Comparison of ENCODE assay signal across 8 mouse cellular contexts in the genomic region with DNA sequence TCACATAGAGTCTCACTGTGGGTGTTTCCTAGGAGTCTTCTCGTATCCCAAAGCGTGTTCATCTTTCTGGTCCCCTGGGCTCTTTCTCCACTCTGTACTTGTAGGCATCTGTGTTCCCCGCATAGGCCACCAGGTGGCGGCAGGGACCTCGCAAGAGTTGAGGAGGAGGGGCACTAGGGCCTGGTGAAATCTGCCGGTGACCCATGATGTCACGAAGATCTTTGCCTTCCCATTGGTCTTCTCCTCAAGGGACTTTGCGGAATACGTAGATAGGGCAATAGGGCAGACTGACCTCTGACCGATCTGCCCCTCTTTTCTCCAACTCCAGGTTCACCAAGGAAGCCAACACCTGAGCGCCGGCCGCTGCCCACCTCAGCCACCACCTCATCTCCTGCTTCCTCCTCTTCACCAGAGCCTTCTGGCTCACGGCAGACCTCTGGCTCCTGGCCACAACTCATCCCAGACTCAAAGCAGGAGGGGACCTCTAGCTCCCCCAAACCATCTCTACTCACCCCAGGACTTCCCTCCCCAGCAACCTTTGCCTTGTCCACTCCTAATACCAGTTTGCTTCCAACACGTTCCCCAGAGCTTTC. TPM values are rescaled to one million over a fixed set of nuclear protein-coding genes. Genes with fewer than 3 reads are reported as not detected.
A peak's percentile ranks its signal among the peaks of the same experiment; 100 is the strongest.
DNase-seq lines count a peak whose midpoint lies in the region; ATAC-seq lines count a peak whose summit lies in the region.

No protein-coding gene starts in this region.

- peak overlapping the region; percentile 40 for H3K4me2 ChIP-seq in hindbrain, embryonic 12.5 days (replicated peaks)

- WGBS in hindbrain, embryonic 12.5 days, result 20% methylated on average over 15 of the region's 15 CpGs

- H3K9ac ChIP-seq in hindbrain, embryonic 12.5 days, result no peak overlapping the region

- peak overlapping the region; percentile 15; the same call in 1 of the 2 replicates for H3K4me3 ChIP-seq in hindbrain, embryonic 12.5 days

- ATAC-seq in hindbrain, embryonic 12.5 days (ENCODE audit: low FRiP score), result peak; percentile 63

- no peak overlapping the region for H3K27ac ChIP-seq in hindbrain, embryonic 12.5 days

- no peaks in the 10 kb centered on the region for H3K27me3 ChIP-seq in hindbrain, embryonic 12.5 days

- H3K4me1 ChIP-seq in hindbrain, embryonic 12.5 days, result peaks cover 3% of the 10 kb centered on the region; the same call in 1 of the 2 replicates

- no peaks in the 10 kb centered on the region for H3K9me3 ChIP-seq in hindbrain, embryonic 12.5 days (replicated peaks)

- peak; percentile 93 for DNase-seq in Muller cell, postnatal 12 days (ENCODE audit: inconsistent ontology term)
- peak; percentile 96 to 98 for DNase-seq in cerebellum, postnatal 10 days
- peak; percentile 84 to 86 for DNase-seq in frontal cortex, postnatal 10 days (ENCODE audit: low spot score in 2 of 2)
- peak; percentile 91 to 93 for DNase-seq in layer of hippocampus, postnatal 14 days (ENCODE audit: low spot score in 2 of 2)
- peak; percentile 97 for DNase-seq in lung, postnatal 14 days
- DNase-seq in retina, adult 2 months (ENCODE audit: low read depth, low spot score), result peak; percentile 89
- DNase-seq in thymus, postnatal 36 days, result peak; percentile 89 to 94

- H3K36me3 ChIP-seq in hindbrain, embryonic 12.5 days, result no peaks in the 10 kb centered on the region

RNA-seq across cellular contexts. Expression of gene Ssc5d, which starts 17.7 kb away (rescaled TPM):
- 1.6 and 2.2 TPM in 2 replicates for polyA plus RNA-seq in hindbrain, embryonic 12.5 days (2016; fragmentation: Nextera tagmentation; extraction: Ambion mirVana)
- total RNA-seq in layer of hippocampus, postnatal 14 days (2021), result 1 to 10 TPM; 2.7 to 2.8 TPM

RNA-seq across cellular contexts. Expression of gene Sbk2, which starts 20.9 kb away (rescaled TPM):
- not detected in 2 replicates for polyA plus RNA-seq in hindbrain, embryonic 12.5 days (2016; fragmentation: Nextera tagmentation; extraction: Ambion mirVana)
- total RNA-seq in layer of hippocampus, postnatal 14 days (2021), result not detected

RNA-seq across cellular contexts. Expression of gene Nat14, which starts 21.5 kb away (rescaled TPM):
- polyA plus RNA-seq in hindbrain, embryonic 12.5 days (2016; fragmentation: Nextera tagmentation; extraction: Ambion mirVana), result 12.3 and 14.3 TPM in 2 replicates
- total RNA-seq in layer of hippocampus, postnatal 14 days (2021), result 10 to 100 TPM; 67.8 to 76.2 TPM

RNA-seq across cellular contexts. Expression of gene Sbk3, which starts 27.6 kb away (rescaled TPM):
- polyA plus RNA-seq in hindbrain, embryonic 12.5 days (2016; fragmentation: Nextera tagmentation; extraction: Ambion mirVana), result 0.19 and 0.23 TPM in 2 replicates
- total RNA-seq in layer of hippocampus, postnatal 14 days (2021), result under 1 TPM; 0.44 to 0.67 TPM

RNA-seq across cellular contexts. Expression of gene Zfp628, which starts 28.3 kb away (rescaled TPM):
- polyA plus RNA-seq in hindbrain, embryonic 12.5 days (2016; fragmentation: Nextera tagmentation; extraction: Ambion mirVana), result 4.3 and 4.8 TPM in 2 replicates
- 10 to 100 TPM; 11.5 to 14.6 TPM for total RNA-seq in layer of hippocampus, postnatal 14 days (2021)
